In the genomic region with DNA sequence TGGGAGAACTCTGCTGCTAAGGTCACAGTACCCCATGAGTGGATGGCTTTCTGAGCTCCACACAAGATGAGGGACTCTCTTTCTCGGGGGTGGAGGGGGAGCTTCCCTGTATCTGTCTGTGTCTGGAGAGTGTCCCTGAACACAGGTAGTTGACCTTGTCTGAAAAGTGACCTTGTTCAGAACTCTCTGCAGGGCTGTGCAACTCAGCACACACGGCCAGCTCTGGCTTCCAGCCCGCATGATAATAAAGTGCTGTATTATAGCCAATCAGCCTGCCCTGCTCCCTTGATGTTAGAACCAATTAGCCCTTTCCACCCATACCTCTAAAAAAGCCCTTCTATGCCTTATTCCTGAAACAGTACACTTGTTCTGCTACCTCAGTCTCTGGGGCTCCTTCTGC, we compare ENCODE assay signal across 10 mouse cellular contexts.
DNase-seq lines count a peak whose midpoint lies in the region; ATAC-seq and TF ChIP-seq lines count a peak whose summit lies in the region.
"Had no signal": no experiment of that assay in that cellular context is flagged by ENCODE, and none has a peak within 500 bp of the region (broad histone marks: within the 10 kb centered on the region; RNA-seq: fewer than 3 reads in every experiment).

No protein-coding gene starts in this region.

- peak overlapping the region; percentile 57; the same call in 1 of the 2 replicates for H3K27ac ChIP-seq in forebrain, embryonic 13.5 days
- H3K27ac ChIP-seq in forebrain, embryonic 10.5 days, result no peak overlapping the region
- H3K27ac ChIP-seq in kidney, embryonic 16.5 days (ENCODE audit: low read length), result no peak overlapping the region
- peak overlapping the region; percentile 67 for H3K27ac ChIP-seq in ES-Bruce4 (ENCODE audit: insufficient read depth, low read length)

- H3K4me2 ChIP-seq in forebrain, embryonic 13.5 days, result no peak overlapping the region
- H3K4me2 ChIP-seq in kidney, embryonic 16.5 days (replicated peaks; ENCODE audit: low read depth, low read length), result no peak overlapping the region

- H3K9ac ChIP-seq in forebrain, embryonic 13.5 days, result no peak overlapping the region
- no peak overlapping the region for H3K9ac ChIP-seq in kidney, embryonic 16.5 days (replicated peaks; ENCODE audit: low read length)
- no peak overlapping the region for H3K9ac ChIP-seq in ES-Bruce4 (ENCODE audit: low read depth, poor library complexity, severe bottlenecking)

- WGBS in forebrain, embryonic 13.5 days, result 58% methylated on average over 3 of the region's 3 CpGs
- WGBS in forebrain, embryonic 10.5 days, result 78% methylated on average over 3 of the region's 3 CpGs
- WGBS in kidney, embryonic 16.5 days, result 47% methylated on average over 3 of the region's 3 CpGs

- 0 out of 2 replicates have a peak, but pooled peaks have one; percentile 32 for TF ChIP-seq EP300 in ES-Bruce4 (IDR thresholded peaks at IDR 0.05; ENCODE audit: insufficient read depth, low read depth, low read length)

- no peak for TF ChIP-seq POLR2A in ES-Bruce4 (IDR thresholded peaks at IDR 0.05; ENCODE audit: insufficient read depth, low read length)

- H3K27me3 ChIP-seq in forebrain, embryonic 13.5 days, result no peaks in the 10 kb centered on the region
- no peaks in the 10 kb centered on the region for H3K27me3 ChIP-seq in forebrain, embryonic 10.5 days (ENCODE audit: poor library complexity, severe bottlenecking)
- no peaks in the 10 kb centered on the region for H3K27me3 ChIP-seq in kidney, embryonic 16.5 days (ENCODE audit: insufficient read depth, low read length)
- no peaks in the 10 kb centered on the region for H3K27me3 ChIP-seq in ES-Bruce4 (ENCODE audit: control insufficient read depth, insufficient read depth, low read length, poor library complexity, severe bottlenecking)
- H3K27me3 ChIP-seq: megakaryocyte, embryonic 14.5 days had no signal

- no peak for TF ChIP-seq CTCF in ES-Bruce4 (IDR thresholded peaks at IDR 0.05; ENCODE audit: low read depth, low read length)

- ATAC-seq in forebrain, embryonic 13.5 days, result no peak
- ATAC-seq in kidney, embryonic 16.5 days (ENCODE audit: low FRiP score, low TSS enrichment), result no peak; the same call in 1 of the 2 replicates

- DNase-seq in forebrain, embryonic 10.5 days (ENCODE audit: extremely low spot score, low spot score), result no peak
- DNase-seq in kidney, adult 8-10 months, result peak; percentile 41 to 68
- DNase-seq in adrenal gland, postnatal 25 days, result peak; percentile 42
- DNase-seq in urinary bladder, postnatal 25 days (ENCODE audit: low spot score), result no peak
- no peak for DNase-seq in urinary bladder, adult 18-20 months (ENCODE audit: low spot score in 2 of 2)
- DNase-seq: thymus, postnatal 36 days had no signal

- peaks cover 31% of the 10 kb centered on the region for H3K4me1 ChIP-seq in forebrain, embryonic 13.5 days
- H3K4me1 ChIP-seq in forebrain, embryonic 10.5 days, result peaks cover 23% of the 10 kb centered on the region
- H3K4me1 ChIP-seq in kidney, embryonic 16.5 days (ENCODE audit: insufficient read depth, low read length), result peaks cover 22% of the 10 kb centered on the region
- H3K4me1 ChIP-seq in ES-Bruce4 (ENCODE audit: control insufficient read depth, insufficient read depth, low read length), result no peaks in the 10 kb centered on the region

- H3K36me3 ChIP-seq in forebrain, embryonic 13.5 days (ENCODE audit: poor library complexity, severe bottlenecking), result no peaks in the 10 kb centered on the region
- H3K36me3 ChIP-seq in forebrain, embryonic 10.5 days (replicated peaks), result no peaks in the 10 kb centered on the region
- no peaks in the 10 kb centered on the region for H3K36me3 ChIP-seq in kidney, embryonic 16.5 days (ENCODE audit: insufficient read depth, low read length)
- peaks cover 12% of the 10 kb centered on the region; the same call in 1 of the 2 replicates for H3K36me3 ChIP-seq in ES-Bruce4 (ENCODE audit: control insufficient read depth, insufficient read depth, low read length, poor library complexity, severe bottlenecking)

- H3K9me3 ChIP-seq in forebrain, embryonic 13.5 days (replicated peaks), result no peaks in the 10 kb centered on the region
- no peaks in the 10 kb centered on the region for H3K9me3 ChIP-seq in forebrain, embryonic 10.5 days
- H3K9me3 ChIP-seq in kidney, embryonic 16.5 days (ENCODE audit: low read length), result no peaks in the 10 kb centered on the region
- peaks cover 3% of the 10 kb centered on the region; the same call in 1 of the 2 replicates for H3K9me3 ChIP-seq in ES-Bruce4 (replicated peaks; ENCODE audit: control insufficient read depth, insufficient read depth, low read length, poor library complexity, severe bottlenecking)
- H3K9me3 ChIP-seq: megakaryocyte, embryonic 14.5 days had no signal

- H3K4me3 ChIP-seq in forebrain, embryonic 13.5 days, result no peak overlapping the region
- no peak overlapping the region for H3K4me3 ChIP-seq in forebrain, embryonic 10.5 days
- no peak overlapping the region for H3K4me3 ChIP-seq in kidney, embryonic 16.5 days (ENCODE audit: low read length)
- no peak overlapping the region for H3K4me3 ChIP-seq in ES-Bruce4 (ENCODE audit: low read depth, low read length)
- H3K4me3 ChIP-seq: megakaryocyte, embryonic 14.5 days had no signal

Comparison
In these comparisons a context has a peak if more than half of its experiments do, and no peak if none do; other contexts are left out.
1. H3K27ac ChIP-seq: peak in forebrain, embryonic 13.5 days (single experiment) and ES-Bruce4 (single experiment); none in forebrain, embryonic 10.5 days (single experiment) and kidney, embryonic 16.5 days (single experiment).
2. DNase-seq: peak in kidney, adult 8-10 months (2 of 2) and adrenal gland, postnatal 25 days (single experiment); none in forebrain, embryonic 10.5 days (single experiment), urinary bladder, postnatal 25 days (single experiment) and urinary bladder, adult 18-20 months (0 of 2).